Mouse (Mus musculus): ENCODE results near the gene Fam155a.
"Not testable (repeated sequence)": the region's sequence is repeated elsewhere in the genome, so short reads cannot be mapped to it uniquely, and the experiment has no call there.

Fam155a gene

DNA sequence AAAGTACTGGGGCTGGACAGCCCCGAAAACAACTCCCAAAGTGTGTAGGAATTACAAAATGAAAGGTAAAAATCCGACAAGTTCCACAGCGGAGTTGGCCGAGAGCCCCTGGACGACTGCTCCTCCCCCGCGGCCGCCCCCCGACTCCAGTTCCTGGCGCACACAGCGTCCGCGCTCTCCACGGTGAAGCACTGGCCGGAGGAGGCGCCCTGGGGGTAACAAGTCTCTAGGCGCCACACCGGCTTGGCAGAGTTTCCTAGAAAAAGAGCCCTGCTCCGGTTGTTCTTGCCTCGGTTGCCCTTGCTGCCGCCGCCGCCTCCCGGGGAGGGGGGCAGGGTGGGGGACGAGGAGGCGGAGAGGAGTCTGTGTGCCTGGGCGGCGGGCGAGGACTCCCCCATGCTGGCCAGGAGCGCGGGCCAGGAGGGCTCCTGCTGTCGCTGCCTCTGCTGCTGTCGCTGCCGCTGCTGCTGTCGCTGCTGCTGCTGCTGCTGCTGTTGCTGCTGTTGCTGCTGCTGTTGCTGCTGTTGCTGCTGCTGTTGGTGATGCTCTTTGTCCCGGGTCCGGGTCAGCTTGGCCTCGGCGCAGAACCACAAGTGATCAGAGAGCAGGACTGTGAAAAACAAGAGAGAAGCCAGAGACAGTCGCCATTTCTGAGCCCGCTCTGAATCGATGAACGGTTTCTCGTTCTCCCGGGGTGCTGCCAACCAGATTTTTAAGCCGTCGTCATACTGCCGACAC is 531 bp downstream of the Fam155a start:
- H3K36me3 ChIP-seq (ENCODE audit: control insufficient read depth, insufficient read depth, low read length, poor library complexity, severe bottlenecking) = no peaks in the 10 kb centered on the region
- DNase-seq (ENCODE audit: low read depth, low spot score) = no peak
- no peaks in the 10 kb centered on the region for H3K27me3 ChIP-seq (ENCODE audit: control insufficient read depth, insufficient read depth, low read length, poor library complexity, severe bottlenecking)

DNA sequence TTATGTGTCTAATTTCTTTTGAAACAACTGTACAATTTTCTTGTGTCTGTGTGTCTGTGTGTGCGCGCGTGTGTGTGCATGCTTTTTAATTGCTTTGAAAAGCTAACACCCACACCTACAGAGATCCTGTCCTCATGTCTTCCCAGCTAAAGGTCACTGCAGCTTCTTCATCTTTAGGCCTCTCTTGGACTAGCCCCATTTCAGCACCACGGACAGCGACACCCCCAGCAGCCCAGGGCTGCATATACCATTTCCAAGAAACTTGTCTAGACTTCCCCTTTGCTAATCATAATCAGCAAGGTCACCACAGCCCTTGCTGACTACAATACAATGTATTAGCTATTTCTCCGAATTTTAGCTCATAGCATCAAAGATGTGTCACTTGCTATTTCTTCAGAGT is 1.9 kb downstream of the Fam155a start:
- peak; percentile 9 for DNase-seq (ENCODE audit: low read depth, low spot score)
- Histone ChIP-seq H3K27me3 (ENCODE audit: control insufficient read depth, insufficient read depth, low read length, poor library complexity, severe bottlenecking) (no peaks in the 10 kb centered on the region), H3K36me3 (ENCODE audit: control insufficient read depth, insufficient read depth, low read length, poor library complexity, severe bottlenecking) (no peaks in the 10 kb centered on the region)

DNA sequence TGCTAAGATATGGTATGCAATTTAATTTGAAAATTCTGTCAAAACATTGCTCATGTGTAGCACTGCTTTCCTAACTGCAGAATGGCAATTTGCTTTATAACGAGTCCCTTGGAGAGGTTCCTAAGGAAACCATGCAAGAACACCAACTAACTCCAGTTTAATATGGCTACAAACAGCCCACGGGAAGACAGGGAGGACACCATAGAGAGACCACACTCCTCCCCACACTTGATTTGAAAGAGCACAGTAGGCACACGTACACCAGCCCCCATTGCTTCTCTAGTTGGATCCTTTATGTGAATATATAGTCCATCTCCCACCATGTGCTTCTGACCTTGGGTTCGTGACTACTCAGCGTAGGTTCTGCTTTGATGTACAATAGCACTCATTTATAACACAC is 35.8 kb downstream of the Fam155a start:
- Histone ChIP-seq H3K36me3 (ENCODE audit: control insufficient read depth, insufficient read depth, low read length, poor library complexity, severe bottlenecking) (no peaks in the 10 kb centered on the region), H3K27me3 (ENCODE audit: control insufficient read depth, insufficient read depth, low read length, poor library complexity, severe bottlenecking) (no peaks in the 10 kb centered on the region)
- DNase-seq (ENCODE audit: low read depth, low spot score) = no peak

DNA sequence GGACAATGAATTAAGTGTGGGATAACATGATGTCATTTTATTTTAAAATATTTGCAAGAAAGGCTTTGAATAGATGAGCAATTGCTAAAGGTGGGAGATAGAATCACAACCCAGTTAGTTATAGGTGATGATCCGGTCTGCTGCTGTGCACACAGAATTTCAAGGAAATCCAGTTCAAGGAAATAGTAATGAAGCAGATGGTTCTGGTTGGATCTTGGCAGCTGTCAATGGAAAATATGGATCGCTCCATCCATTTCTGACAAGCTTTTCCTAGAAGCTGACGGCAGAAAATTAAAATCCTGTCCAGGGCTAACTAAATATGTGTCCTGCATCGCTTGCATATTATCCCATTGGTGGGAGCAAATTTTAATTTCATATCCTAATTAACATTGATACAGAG is 61.2 kb downstream of the Fam155a start:
- DNase-seq (ENCODE audit: low read depth, low spot score) = no peak

DNA sequence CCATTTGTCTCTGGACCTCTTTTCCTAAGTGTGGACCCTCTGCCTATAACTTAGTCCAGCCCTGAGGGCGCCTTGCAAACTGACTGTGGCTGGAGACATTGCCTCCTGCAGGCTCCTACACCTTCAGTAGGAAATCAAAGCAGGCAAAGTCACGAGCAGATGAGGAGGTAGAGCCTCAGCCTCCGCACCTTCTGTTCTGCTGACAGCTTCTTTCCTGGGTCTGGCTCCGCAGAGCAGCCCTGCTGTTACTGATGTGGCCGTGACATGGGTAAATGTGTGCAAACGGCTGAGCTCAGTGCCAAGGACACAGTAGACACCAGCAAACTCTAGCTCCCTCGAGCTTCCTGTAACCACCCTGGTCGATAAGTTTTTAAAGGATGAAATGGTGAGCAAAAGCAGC is 63.5 kb downstream of the Fam155a start:
- Histone ChIP-seq H3K36me3 (ENCODE audit: control insufficient read depth, insufficient read depth, low read length, poor library complexity, severe bottlenecking) (no peaks in the 10 kb centered on the region), H3K27me3 (ENCODE audit: control insufficient read depth, insufficient read depth, low read length, poor library complexity, severe bottlenecking) (no peaks in the 10 kb centered on the region)
- no peak for DNase-seq (ENCODE audit: low read depth, low spot score)

More for the DNA sequence above, 61.2 kb downstream of the Fam155a start:
- no peaks in the 10 kb centered on the region for H3K36me3 ChIP-seq (ENCODE audit: control insufficient read depth, insufficient read depth, low read length, poor library complexity, severe bottlenecking)
- no peaks in the 10 kb centered on the region for H3K27me3 ChIP-seq (ENCODE audit: control insufficient read depth, insufficient read depth, low read length, poor library complexity, severe bottlenecking)

DNA sequence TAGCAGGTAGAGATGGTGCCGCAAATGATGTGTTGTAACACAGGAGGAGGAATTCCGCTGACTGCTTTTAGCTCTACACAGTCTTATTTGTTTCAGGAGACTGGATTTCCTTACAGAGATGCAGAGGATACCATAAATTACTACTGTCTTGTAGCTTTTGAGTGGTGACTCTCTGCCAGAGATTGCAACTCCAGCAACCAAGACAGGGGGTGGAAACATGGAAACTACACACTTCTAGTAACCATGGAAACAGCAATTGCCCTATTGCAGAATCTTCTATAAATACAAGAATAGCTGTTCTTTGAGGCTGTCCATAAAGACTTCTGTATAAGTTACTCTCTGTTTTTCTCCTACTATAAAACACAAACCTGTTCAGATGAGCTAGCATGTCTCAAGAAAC is 76.2 kb downstream of the Fam155a start:
- no peak for DNase-seq (ENCODE audit: low read depth, low spot score)
- Histone ChIP-seq H3K27me3 (ENCODE audit: control insufficient read depth, insufficient read depth, low read length, poor library complexity, severe bottlenecking) (no peaks in the 10 kb centered on the region; the same call in 1 of the 2 replicates), H3K36me3 (ENCODE audit: control insufficient read depth, insufficient read depth, low read length, poor library complexity, severe bottlenecking) (no peaks in the 10 kb centered on the region)

DNA sequence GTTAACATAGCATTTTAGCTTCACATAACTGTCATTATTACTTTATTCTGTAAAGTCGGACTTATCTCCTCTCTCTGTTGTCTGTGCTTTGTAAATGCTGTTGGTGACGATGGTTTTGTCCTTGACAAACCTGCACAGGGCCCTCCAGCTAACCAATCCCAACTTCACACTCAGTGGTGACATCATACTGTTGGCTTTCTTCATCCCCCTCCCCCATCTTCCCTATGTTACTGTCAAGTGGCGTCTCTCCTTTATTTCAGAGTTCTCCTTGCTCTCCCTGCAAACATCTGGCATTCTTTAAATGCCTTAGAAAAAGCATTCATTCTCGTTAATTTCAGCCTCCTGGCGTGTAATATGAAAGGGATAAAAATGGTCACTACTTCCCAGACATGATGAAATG is 78.6 kb downstream of the Fam155a start:
- no peak for DNase-seq (ENCODE audit: low read depth, low spot score)
- H3K27me3 ChIP-seq (ENCODE audit: control insufficient read depth, insufficient read depth, low read length, poor library complexity, severe bottlenecking) = no peaks in the 10 kb centered on the region; the same call in 1 of the 2 replicates
- no peaks in the 10 kb centered on the region for H3K36me3 ChIP-seq (ENCODE audit: control insufficient read depth, insufficient read depth, low read length, poor library complexity, severe bottlenecking)

DNA sequence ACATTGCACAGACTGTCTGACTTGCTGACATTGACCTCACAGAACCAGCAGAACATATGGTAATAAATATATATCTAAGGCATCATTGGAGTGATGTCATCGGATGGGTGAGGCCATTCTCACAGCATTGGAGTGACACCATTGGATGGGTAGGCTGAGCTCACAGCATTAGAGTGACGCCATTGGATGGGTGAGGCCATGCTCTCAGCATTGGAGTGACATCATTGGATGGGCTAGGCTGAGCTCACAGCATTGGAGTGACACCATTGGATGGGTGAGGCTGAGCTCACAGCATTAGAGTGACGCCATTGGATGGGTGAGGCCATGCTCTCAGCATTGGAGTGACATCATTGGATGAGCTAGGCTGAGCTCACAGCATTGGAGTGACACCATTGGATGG is 110.9 kb downstream of the Fam155a start:
- DNase-seq (ENCODE audit: low read depth, low spot score); H3K27me3 ChIP-seq (ENCODE audit: control insufficient read depth, insufficient read depth, low read length, poor library complexity, severe bottlenecking); H3K36me3 ChIP-seq (ENCODE audit: control insufficient read depth, insufficient read depth, low read length, poor library complexity, severe bottlenecking): not testable (repeated sequence)

DNA sequence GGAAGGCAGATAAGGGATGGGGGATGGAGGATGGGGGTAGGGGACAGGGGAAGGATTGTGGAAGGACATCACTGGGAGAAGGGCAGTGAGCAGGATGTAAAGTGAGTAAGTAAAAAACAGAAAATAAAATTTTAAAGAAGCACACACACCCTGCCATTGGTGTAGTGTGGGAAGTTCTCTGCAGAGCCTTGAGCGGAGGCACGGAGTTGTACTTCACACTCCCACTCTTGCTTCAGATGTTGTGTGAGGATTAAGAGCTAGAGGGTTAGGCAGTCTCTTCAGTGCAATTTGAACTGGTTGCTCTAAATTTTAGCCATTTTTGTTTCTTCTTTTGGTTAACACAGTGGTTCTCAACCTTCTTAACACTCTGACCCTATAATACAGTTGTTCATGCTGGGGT is 114.1 kb downstream of the Fam155a start:
- H3K27me3 ChIP-seq (ENCODE audit: control insufficient read depth, insufficient read depth, low read length, poor library complexity, severe bottlenecking) = no peaks in the 10 kb centered on the region
- H3K36me3 ChIP-seq (ENCODE audit: control insufficient read depth, insufficient read depth, low read length, poor library complexity, severe bottlenecking) = no peaks in the 10 kb centered on the region
- DNase-seq (ENCODE audit: low read depth, low spot score) = no peak

DNA sequence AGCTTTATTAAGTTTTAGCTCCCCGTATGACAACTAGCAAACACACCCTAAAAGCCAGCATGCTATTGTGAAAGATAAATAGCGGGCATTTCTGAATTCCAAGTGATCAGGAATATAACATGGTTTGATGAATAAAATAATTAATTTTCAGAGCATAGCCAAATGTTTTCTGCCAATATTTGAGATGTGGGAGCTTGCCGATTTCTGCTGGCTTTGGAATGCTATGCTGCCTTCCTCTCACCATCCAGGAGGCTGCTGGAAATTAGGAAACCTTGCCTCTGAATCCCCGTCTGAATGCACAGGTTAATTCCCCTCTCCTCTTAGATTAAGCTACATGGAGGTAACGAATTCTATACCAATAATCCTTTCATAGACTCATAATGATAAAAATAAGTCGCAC is 116.1 kb downstream of the Fam155a start:
- Histone ChIP-seq H3K36me3 (ENCODE audit: control insufficient read depth, insufficient read depth, low read length, poor library complexity, severe bottlenecking) (no peaks in the 10 kb centered on the region), H3K27me3 (ENCODE audit: control insufficient read depth, insufficient read depth, low read length, poor library complexity, severe bottlenecking) (no peaks in the 10 kb centered on the region)
- DNase-seq (ENCODE audit: low read depth, low spot score) = no peak

DNA sequence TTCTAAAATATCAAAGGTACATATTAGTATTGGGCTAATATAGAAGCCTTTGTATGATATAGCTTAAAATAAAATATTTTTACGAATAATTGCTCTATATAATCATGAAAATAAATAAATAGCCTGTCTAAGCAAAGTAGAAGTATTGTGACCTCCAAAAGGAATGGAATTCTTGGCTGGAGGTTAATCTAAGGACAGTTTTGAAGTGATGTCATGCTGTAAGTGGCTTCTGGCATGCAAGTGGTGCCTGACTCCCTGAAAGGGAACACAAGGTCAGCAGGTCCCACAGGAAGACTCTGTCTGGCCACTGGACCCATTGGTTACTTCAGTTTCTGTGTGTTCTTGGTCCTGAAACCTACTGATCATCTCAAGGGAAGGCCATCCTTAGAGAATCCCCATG is 117.3 kb downstream of the Fam155a start:
- no peak for DNase-seq (ENCODE audit: low read depth, low spot score)
- H3K27me3 ChIP-seq (ENCODE audit: control insufficient read depth, insufficient read depth, low read length, poor library complexity, severe bottlenecking) = no peaks in the 10 kb centered on the region
- no peaks in the 10 kb centered on the region for H3K36me3 ChIP-seq (ENCODE audit: control insufficient read depth, insufficient read depth, low read length, poor library complexity, severe bottlenecking)

DNA sequence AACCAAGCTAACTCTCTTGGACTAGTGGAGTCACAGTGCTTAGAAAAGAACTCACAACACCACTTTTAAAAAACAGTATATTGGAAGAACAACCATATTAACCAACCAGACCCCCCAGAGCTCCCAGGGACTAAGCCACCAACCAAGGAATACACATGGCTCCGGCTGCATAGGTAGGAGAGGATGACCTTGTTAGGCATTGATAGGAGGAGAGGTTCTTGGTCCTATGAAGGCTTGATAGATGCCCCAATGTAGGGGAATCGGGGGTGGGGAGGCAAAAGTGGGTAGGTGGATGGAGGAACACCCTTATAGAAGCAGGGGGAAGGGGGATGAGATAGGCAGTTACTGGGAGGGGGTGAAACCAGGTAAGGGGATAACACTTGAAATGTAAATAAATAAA is 132.8 kb downstream of the Fam155a start:
- no peaks in the 10 kb centered on the region for H3K27me3 ChIP-seq (ENCODE audit: control insufficient read depth, insufficient read depth, low read length, poor library complexity, severe bottlenecking)
- H3K36me3 ChIP-seq (ENCODE audit: control insufficient read depth, insufficient read depth, low read length, poor library complexity, severe bottlenecking) = no peaks in the 10 kb centered on the region
- DNase-seq (ENCODE audit: low read depth, low spot score) = no peak

DNA sequence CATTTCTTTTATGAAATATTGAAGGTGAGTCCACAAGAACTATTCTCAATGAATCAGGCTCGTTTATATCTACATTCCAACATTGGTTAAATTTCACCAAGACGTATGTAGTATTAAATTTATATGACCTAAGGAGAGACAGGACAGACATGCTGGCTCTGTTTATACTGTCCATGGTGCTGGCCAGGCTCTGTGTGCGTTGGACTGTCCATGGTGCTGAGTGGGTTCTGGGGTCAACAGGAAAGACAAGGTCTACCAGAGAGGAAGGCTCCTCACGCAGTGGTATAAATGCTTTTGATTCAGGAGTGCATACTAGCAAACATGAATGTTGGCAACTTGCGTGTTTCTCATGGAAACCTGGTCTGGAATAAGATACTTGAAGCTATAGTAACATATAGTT is 135.7 kb downstream of the Fam155a start:
- no peak for DNase-seq (ENCODE audit: low read depth, low spot score)
- no peaks in the 10 kb centered on the region for H3K27me3 ChIP-seq (ENCODE audit: control insufficient read depth, insufficient read depth, low read length, poor library complexity, severe bottlenecking)

DNA sequence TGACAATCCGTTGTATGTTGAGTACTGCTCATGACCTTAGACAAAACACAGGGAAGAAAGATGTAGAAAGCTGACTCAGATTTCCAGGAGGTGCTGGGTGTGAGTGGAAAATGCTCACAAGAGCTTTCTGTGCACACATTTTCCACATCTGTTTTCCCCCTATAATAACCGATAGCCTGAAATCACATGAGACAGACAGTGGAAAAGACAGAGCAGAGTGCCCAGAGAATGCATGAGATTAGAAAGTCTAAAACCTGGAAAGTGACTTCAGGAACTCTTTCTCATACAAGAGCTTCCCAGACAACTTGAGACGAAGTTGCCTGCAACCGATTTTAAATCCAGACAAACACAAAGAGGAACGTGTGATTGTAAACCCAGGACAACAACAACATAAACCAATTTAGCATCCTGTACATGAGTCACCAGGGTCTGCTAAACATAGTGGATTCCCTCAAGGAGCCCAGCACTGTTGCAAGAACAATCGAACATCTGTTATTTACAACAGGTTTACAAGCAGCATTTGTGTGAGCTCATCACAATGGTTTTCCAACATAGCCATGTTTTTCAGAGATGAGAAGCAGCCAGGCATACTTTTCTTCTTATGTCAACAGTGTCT is 163.8 kb downstream of the Fam155a start:
- H3K27me3 ChIP-seq (ENCODE audit: control insufficient read depth, insufficient read depth, low read length, poor library complexity, severe bottlenecking) = no peaks in the 10 kb centered on the region

More for the DNA sequence above, 135.7 kb downstream of the Fam155a start:
- H3K36me3 ChIP-seq (ENCODE audit: control insufficient read depth, insufficient read depth, low read length, poor library complexity, severe bottlenecking) = no peaks in the 10 kb centered on the region

DNA sequence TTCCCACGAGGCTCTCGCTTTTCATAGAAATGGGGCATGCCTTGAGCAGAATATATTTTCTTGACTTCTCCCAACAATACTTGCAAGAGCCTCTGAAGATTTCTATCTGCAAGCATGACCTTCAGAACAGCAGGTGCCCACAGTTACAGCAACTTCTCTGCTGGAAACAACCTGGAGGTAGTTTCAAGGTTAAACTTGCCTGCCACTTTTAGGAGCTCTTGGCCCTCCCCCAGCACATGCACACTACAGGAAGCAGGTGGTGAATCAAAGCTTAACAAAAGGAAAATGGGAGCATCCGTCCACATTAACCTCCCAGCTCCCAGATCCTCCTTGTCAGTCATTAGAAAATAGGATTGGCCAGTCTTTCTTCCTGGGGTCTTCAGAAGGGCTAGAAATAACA is 175.0 kb downstream of the Fam155a start:
- no peaks in the 10 kb centered on the region for H3K36me3 ChIP-seq (ENCODE audit: control insufficient read depth, insufficient read depth, low read length, poor library complexity, severe bottlenecking)
- DNase-seq (ENCODE audit: low read depth, low spot score) = no peak
- no peaks in the 10 kb centered on the region; the same call in 1 of the 2 replicates for H3K27me3 ChIP-seq (ENCODE audit: control insufficient read depth, insufficient read depth, low read length, poor library complexity, severe bottlenecking)

More for the DNA sequence above, 163.8 kb downstream of the Fam155a start:
- no peaks in the 10 kb centered on the region for H3K36me3 ChIP-seq (ENCODE audit: control insufficient read depth, insufficient read depth, low read length, poor library complexity, severe bottlenecking)
- no peak for DNase-seq (ENCODE audit: low read depth, low spot score)

All from splenic B cell, adult 2 months (primary cell).